Mouse (Mus musculus) heart, adult 2 months (tissue): ENCODE measurements around the gene Zzef1. TPM values are rescaled to one million over a fixed set of nuclear protein-coding genes. Genes with fewer than 3 reads are reported as not detected.

Experiments
- DNase-seq, 2 experiments: peaks; one replicate each; pipeline ENCODE4 v3.0.0; 2021
- H3K27ac ChIP-seq: fragments of 200-600 bp; 2 replicates; pipeline ENCODE4 v1.8.1; 2022
- H3K27me3 ChIP-seq: fragments of 200-500 bp; 2 replicates; pipeline ENCODE4 v1.6.1; 2012; ENCODE audit warnings: mild to moderate bottlenecking, low read length, inconsistent platforms, mixed read lengths; ENCODE audit not compliant: control insufficient read depth, insufficient read depth
- H3K36me3 ChIP-seq: fragments of 200-500 bp; 2 replicates; pipeline ENCODE4 v1.6.1; 2012; ENCODE audit warnings: low read length, inconsistent platforms; ENCODE audit not compliant: control insufficient read depth, insufficient read depth
- H3K4me1 ChIP-seq: fragments of 200-500 bp; 2 replicates; pipeline ENCODE4 v1.6.1; 2011; ENCODE audit warnings: low read length; ENCODE audit not compliant: control insufficient read depth, insufficient read depth
- H3K4me3 ChIP-seq: fragments of 200-600 bp; 2 replicates; pipeline ENCODE4 v1.8.1; 2022
- H3K79me2 ChIP-seq: fragments of 200-500 bp; replicated peaks from 2 replicates; pipeline ENCODE4 v1.6.1; 2012; ENCODE audit warnings: mild to moderate bottlenecking, inconsistent platforms, low read length, moderate library complexity, mixed read lengths; ENCODE audit not compliant: control insufficient read depth, insufficient read depth
- H3K9ac ChIP-seq: fragments of 200-500 bp; 2 replicates; pipeline ENCODE4 v1.6.1; 2012; ENCODE audit warnings: low read depth, mild to moderate bottlenecking, control low read depth, inconsistent platforms, low read length, mixed read lengths
- CTCF ChIP-seq: fragments of 200-600 bp; IDR thresholded peaks from 2 replicates; pipeline ENCODE4 v1.8.1; 2022; ENCODE audit warnings: antibody characterized with exemption, mild to moderate bottlenecking, moderate library complexity
- EP300 ChIP-seq: fragments of 200-500 bp; IDR thresholded peaks from 2 replicates; pipeline ENCODE4 v1.6.1; 2011; ENCODE audit warnings: low read depth, low read length, control low read depth; ENCODE audit not compliant: insufficient read depth
- POLR2A ChIP-seq: fragments of 200-500 bp; IDR thresholded peaks from 2 replicates; pipeline ENCODE4 v1.6.1; 2011; ENCODE audit warnings: mild to moderate bottlenecking, low read depth, low read length, control low read depth; ENCODE audit not compliant: insufficient read depth
- WGBS: fragments of 180-500 bp; shearing (Covaris S2); methylation state at CpG from one replicate; pipeline ENCODE4 v1.1.7; 2018; 5-methylcytosine and 5-hydroxymethylcytosine counted together
- intact Hi-C: fragments of 180-260 bp; cut with DNase I; formaldehyde crosslinking; loops from one replicate; pipeline ENCODE4 v1.15.1; 2025
- polyA plus RNA-seq: library from polyadenylated mRNA; depleted of rRNA; stranded (reverse); fragments of >200 nt; gene quantifications from 2 replicates; pipeline ENCODE4 v1.2.3, GENCODE M21; 2012
- total RNA-seq, 2 experiments: library from RNA; stranded (reverse); gene quantifications; 2 replicates each; pipeline ENCODE4 v1.2.3; 2021

Gene Zzef1
- total and polyA plus RNA-seq, 3 experiments = 14.1 to 17.5 (median 17.4) TPM

GRCm38 (mm10) chr11:72952697-72953096, 156.7 kb downstream of the Zzef1 start:
- Histone ChIP-seq H3K4me1 (peaks cover 41% of the 10 kb centered on the region), H3K27ac (peak overlapping the region; percentile 82), H3K9ac (no peak overlapping the region), H3K36me3 (peaks cover 4% of the 10 kb centered on the region), H3K79me2 (no peaks in the 10 kb centered on the region), H3K4me3 (no peak overlapping the region), H3K27me3 (no peaks in the 10 kb centered on the region)
- peak; percentile 14; the same call in 1 of the 2 replicates for TF ChIP-seq CTCF
- no peak for TF ChIP-seq POLR2A
- intact Hi-C loops = no loop called here
- 54% methylated on average over 6 of the region's 6 CpGs for WGBS
- DNase-seq = no peak

DNA sequence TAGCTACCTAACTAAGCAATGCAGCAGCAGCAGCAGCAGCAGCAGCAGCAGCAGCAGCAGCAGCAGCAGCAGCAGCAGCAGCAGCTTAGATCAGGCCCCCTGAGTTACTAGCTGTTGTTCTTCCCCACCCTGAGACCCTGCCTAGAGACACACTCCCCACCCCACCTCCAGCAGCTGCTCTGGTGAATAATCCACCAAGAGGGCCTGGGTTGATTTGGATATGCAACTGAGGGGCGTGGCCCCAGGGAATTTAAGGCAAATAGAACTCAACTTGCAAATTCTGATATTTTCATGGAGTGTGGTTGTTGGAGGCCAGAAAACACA, 157.1 kb downstream of the Zzef1 start:
- intact Hi-C loops = no loop called here
- no peaks in the 10 kb centered on the region for H3K27me3 ChIP-seq
- TF ChIP-seq EP300 = no peak
- TF ChIP-seq POLR2A = no peak
- no peak for TF ChIP-seq CTCF
- H3K27ac ChIP-seq = peak overlapping the region; percentile 82
- peak in 1 of 2 experiments; percentile 20 for DNase-seq
- 64% methylated on average over 1 of the region's 1 CpGs for WGBS
- H3K79me2 ChIP-seq = no peaks in the 10 kb centered on the region
- peaks cover 4% of the 10 kb centered on the region for H3K36me3 ChIP-seq
- no peak overlapping the region for H3K9ac ChIP-seq
- no peak overlapping the region for H3K4me3 ChIP-seq
- peaks cover 41% of the 10 kb centered on the region for H3K4me1 ChIP-seq

- H3K4me1 ChIP-seq = peaks cover 41% of the 10 kb centered on the region
Measured at GRCm38 (mm10) chr11:72953440-72954151, 157.6 kb downstream of the Zzef1 start.

GRCm38 (mm10) chr11:72954216-72954615, 158.2 kb downstream of the Zzef1 start:
- Histone ChIP-seq H3K27me3 (no peaks in the 10 kb centered on the region), H3K36me3 (peaks cover 4% of the 10 kb centered on the region), H3K27ac (peak overlapping the region; percentile 82), H3K4me1 (peaks cover 41% of the 10 kb centered on the region), H3K9ac (no peak overlapping the region), H3K4me3 (no peak overlapping the region), H3K79me2 (no peaks in the 10 kb centered on the region)
- no peak for TF ChIP-seq EP300
- 86% methylated on average over 4 of the region's 4 CpGs for WGBS
- DNase-seq = no peak
- intact Hi-C loops = no loop called here

More at GRCm38 (mm10) chr11:72953440-72954151, 157.6 kb downstream of the Zzef1 start:
- no peak overlapping the region for H3K9ac ChIP-seq
- peaks cover 4% of the 10 kb centered on the region for H3K36me3 ChIP-seq
- peak; percentile 81 to 83 for DNase-seq
- WGBS = 36% methylated on average over 4 of the region's 4 CpGs
- no peak for TF ChIP-seq POLR2A
- TF ChIP-seq EP300 = peak; percentile 57; the same call in 1 of the 2 replicates
- intact Hi-C loops = no loop called here
- H3K27me3 ChIP-seq = no peaks in the 10 kb centered on the region
- H3K79me2 ChIP-seq = no peaks in the 10 kb centered on the region
- no peak overlapping the region for H3K4me3 ChIP-seq
- peak overlapping the region; percentile 82 for H3K27ac ChIP-seq

DNA sequence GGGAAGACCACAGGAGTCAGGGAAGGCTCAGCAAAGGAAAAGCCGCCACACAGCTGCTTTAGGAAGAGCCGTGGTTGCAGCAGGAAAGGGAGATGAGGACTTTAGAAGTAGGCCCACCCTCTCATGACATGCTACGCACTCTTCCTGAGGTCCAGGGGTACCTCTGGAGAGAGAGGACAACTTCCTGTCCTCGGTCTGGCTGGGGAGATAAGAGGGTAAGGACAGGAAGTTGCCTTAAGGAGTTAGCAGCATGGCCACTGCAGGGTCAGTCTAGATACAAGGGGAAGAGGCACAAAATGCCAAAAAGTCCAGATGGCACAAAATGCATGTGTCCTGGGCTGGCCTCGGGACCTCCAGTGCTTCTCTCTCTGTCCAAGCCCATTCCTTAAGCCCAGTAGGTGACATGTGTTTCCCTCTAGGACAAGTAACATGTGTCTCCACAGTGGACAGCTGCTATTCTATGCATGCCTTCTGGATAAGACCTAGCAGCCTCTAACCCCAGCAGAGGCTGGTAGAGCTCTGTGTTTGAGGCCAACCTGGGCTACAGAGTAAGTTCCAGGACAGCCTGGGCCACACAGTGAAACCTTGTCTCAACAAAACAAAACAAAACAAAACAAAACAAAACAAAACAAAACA, 159.4 kb downstream of the Zzef1 start:
- H3K27me3 ChIP-seq = no peaks in the 10 kb centered on the region
- WGBS = 43% methylated on average over 5 of the region's 5 CpGs

DNA sequence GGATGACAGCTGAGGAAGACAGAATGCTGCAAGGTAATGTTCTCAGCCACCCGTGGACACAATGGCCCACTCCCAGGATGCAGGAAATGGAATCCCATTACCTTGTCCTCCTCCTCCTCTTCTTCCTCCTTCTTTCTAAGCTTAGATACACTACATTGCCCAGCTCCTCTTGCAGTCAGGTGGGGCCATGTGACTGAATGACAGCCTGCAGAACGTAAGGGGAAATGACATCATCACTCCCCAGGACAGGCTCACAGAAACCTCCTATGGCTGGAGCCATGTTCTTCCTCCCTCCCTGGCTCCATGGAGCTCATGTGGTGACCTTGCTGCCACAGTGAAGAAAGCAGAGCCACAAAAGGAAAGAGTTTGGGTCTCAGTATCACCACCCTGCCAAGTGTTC, 161.3 kb downstream of the Zzef1 start:
- Histone ChIP-seq H3K9ac (no peak overlapping the region), H3K4me3 (no peak overlapping the region), H3K79me2 (no peaks in the 10 kb centered on the region), H3K4me1 (peaks cover 30% of the 10 kb centered on the region), H3K36me3 (peaks cover 4% of the 10 kb centered on the region), H3K27me3 (no peaks in the 10 kb centered on the region), H3K27ac (no peak overlapping the region)
- intact Hi-C loops = loop anchor here (2.0 kb wide), 1 partner anchor 31 kb away; no protein-coding TSS in a partner anchor
- TF ChIP-seq POLR2A (no peak), CTCF (no peak), EP300 (no peak)
- DNase-seq = no peak
- WGBS = 51% methylated on average over 2 of the region's 2 CpGs

More for the DNA sequence above, 159.4 kb downstream of the Zzef1 start:
- intact Hi-C loops = no loop called here
- Histone ChIP-seq H3K4me3 (no peak overlapping the region), H3K27ac (peak overlapping the region; percentile 62), H3K79me2 (no peaks in the 10 kb centered on the region), H3K9ac (no peak overlapping the region), H3K36me3 (peaks cover 4% of the 10 kb centered on the region), H3K4me1 (peaks cover 41% of the 10 kb centered on the region)
- DNase-seq = peak in 1 of 2 experiments; percentile 42
- TF ChIP-seq EP300 (peak; percentile 78; the same call in 1 of the 2 replicates), POLR2A (no peak), CTCF (no peak)
